Mouse (Mus musculus) gastrocnemius, postnatal 36 days (tissue): Measurements from ENCODE around the gene Gm4450. TPM values are rescaled to one million over a fixed set of nuclear protein-coding genes. Genes with fewer than 3 reads are reported as not detected.
"Not testable (repeated sequence)": the region's sequence is repeated elsewhere in the genome, so short reads cannot be mapped to it uniquely, and the experiment has no call there.

Experiments used
- DNase-seq, 2 experiments: peaks; one replicate each; pipeline ENCODE4 v3.0.0; 2022
- intact Hi-C: fragments of 180-260 bp; cut with DNase I; formaldehyde crosslinking; loops from one replicate; pipeline ENCODE4 v1.15.1; 2025
- total RNA-seq, 2 experiments: library from RNA; stranded (reverse); gene quantifications; 2 replicates each; pipeline ENCODE4 v1.2.3; 2021

Gm4450 gene
- total RNA-seq, 2 experiments from 2014 or later, result not detected

- intact Hi-C loops, result loop anchor here (10.0 kb wide), 1 partner anchor 55 kb away; no protein-coding TSS in a partner anchor
- DNase-seq, result no peak
These were observed 37.2 kb downstream of the Gm4450 start for GRCm38 (mm10) chr3:98419786-98420070.

GRCm38 (mm10) chr3:98418991-98419785 lies 37.7 kb downstream of the Gm4450 start:
- DNase-seq, result no peak
- intact Hi-C loops, result no loop called here

- DNase-seq, result peak; percentile 51 to 64
- intact Hi-C loops, result no loop called here
These were observed 39.6 kb downstream of the Gm4450 start for GRCm38 (mm10) chr3:98417328-98417727.

GRCm38 (mm10) chr3:98416426-98417250 lies 40.3 kb downstream of the Gm4450 start:
- DNase-seq, result no peak
- intact Hi-C loops, result no loop called here

GRCm38 (mm10) chr3:98414296-98414695 lies 42.6 kb downstream of the Gm4450 start:
- intact Hi-C loops, result no loop called here
- no peak for DNase-seq

- no peak for DNase-seq
- intact Hi-C loops, result loop anchor here (2.0 kb wide), 1 partner anchor 19 kb away; no protein-coding TSS in a partner anchor
These were observed 43.2 kb downstream of the Gm4450 start for GRCm38 (mm10) chr3:98413733-98414132.

- intact Hi-C loops, result not testable (repeated sequence)
These were observed 46.0 kb downstream of the Gm4450 start for GRCm38 (mm10) chr3:98410619-98411580.

GRCm38 (mm10) chr3:98407261-98407780 lies 49.6 kb downstream of the Gm4450 start:
- intact Hi-C loops, result loop anchor here (10.0 kb wide), 1 partner anchor 1063 kb away; no protein-coding TSS in a partner anchor
- not testable (repeated sequence) for DNase-seq

More at GRCm38 (mm10) chr3:98410619-98411580, 46.0 kb downstream of the Gm4450 start:
- DNase-seq, result not testable (repeated sequence)

GRCm38 (mm10) chr3:98406569-98407144 lies 50.3 kb downstream of the Gm4450 start:
- intact Hi-C loops, result loop anchor here (10.0 kb wide), 1 partner anchor 1062 kb away; no protein-coding TSS in a partner anchor

GRCm38 (mm10) chr3:98405877-98406276 lies 51.0 kb downstream of the Gm4450 start:
- intact Hi-C loops, result loop anchor here (10.0 kb wide), 1 partner anchor 1061 kb away; no protein-coding TSS in a partner anchor
- not testable (repeated sequence) for DNase-seq

More at GRCm38 (mm10) chr3:98406569-98407144, 50.3 kb downstream of the Gm4450 start:
- DNase-seq, result not testable (repeated sequence)

- intact Hi-C loops, result loop anchor here (10.0 kb wide), 1 partner anchor 1060 kb away; no protein-coding TSS in a partner anchor
- not testable (repeated sequence) for DNase-seq
These were observed 52.5 kb downstream of the Gm4450 start for GRCm38 (mm10) chr3:98404268-98404895.

Other genes with a start within 250 kb of the Gm4450 start
- gene Reg4, start 235.0 kb downstream of the Gm4450 start, total RNA-seq, result not detected
- 1 to 10 TPM in 1 of 2 experiments, under 1 TPM in 1; 0.97 to 1.4 TPM for gene Hmgcs2, start 176.7 kb downstream of the Gm4450 start, total RNA-seq
- gene Phgdh, start 117.1 kb downstream of the Gm4450 start, total RNA-seq, result 1 to 10 TPM; 2.3 to 2.9 TPM
- gene Zfp697, start 74.7 kb downstream of the Gm4450 start, total RNA-seq, result under 1 TPM; 0.37 to 0.46 TPM
- not detected for gene Hsd3b4, start 53.4 kb upstream of the Gm4450 start, total RNA-seq
- not detected for gene Gm10681, start 131.7 kb upstream of the Gm4450 start, total RNA-seq
- gene Hsd3b5, start 173.1 kb upstream of the Gm4450 start, total RNA-seq, result not detected